Mouse (Mus musculus): Measurements from ENCODE around the gene Fyn.

Fyn gene

DNA sequence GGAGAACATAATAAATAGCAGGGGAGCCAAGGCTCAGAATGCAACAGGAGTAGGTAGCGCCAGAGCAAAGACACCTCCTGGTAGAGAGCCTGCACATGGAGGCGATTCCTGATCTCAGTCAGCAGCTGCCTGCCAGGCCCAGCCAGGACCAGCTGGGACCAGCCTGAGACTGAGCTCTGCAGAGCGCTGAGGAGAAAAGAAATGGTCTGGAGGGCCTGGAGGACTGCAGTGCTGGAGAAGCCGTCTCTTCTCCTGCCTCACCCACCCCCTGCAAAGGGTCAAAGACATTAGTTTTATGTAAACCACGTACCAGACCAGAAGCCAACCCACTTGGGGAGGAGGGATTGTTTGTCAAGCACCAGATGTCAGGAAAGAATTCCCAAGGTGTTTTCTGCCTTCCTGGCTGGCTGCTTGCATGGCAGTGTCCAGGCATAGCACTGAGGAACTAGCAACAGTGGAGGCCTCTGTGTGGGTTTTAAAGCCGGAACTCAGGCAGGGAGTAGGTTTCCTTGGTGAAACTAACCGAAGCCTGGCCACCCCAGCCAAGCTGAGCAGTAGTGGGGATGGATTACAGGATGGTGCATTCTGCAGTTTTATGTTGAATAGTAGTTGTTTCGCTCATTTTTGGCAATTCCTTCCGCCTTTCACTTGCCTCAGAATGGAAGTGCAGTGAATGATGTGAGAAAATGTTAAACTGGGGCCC is 165.8 kb downstream of the Fyn start:
- in situ Hi-C loops (cut with MboI, MseI), result no loop called here

DNA sequence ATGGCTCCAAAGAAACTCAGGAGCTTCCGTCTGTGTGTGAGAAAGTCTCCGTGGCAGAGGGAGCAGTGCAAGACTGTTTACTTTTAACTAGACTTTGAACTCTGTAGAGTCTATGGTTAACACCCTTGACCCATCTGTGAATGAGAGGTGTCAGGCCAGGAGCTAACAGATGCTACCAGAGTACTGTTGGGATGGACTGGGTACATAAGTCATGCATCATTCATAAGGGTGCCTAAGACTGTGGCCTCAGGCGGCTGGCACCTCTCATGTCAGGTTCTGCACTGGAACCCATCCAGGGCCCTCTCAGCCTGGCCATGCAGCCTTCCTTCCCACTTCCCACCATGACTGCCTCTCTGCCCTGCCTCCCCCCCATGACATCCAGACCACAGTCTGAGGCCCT is 166.7 kb downstream of the Fyn start:
- in situ Hi-C loops (cut with MboI, MseI), result no loop called here

DNA sequence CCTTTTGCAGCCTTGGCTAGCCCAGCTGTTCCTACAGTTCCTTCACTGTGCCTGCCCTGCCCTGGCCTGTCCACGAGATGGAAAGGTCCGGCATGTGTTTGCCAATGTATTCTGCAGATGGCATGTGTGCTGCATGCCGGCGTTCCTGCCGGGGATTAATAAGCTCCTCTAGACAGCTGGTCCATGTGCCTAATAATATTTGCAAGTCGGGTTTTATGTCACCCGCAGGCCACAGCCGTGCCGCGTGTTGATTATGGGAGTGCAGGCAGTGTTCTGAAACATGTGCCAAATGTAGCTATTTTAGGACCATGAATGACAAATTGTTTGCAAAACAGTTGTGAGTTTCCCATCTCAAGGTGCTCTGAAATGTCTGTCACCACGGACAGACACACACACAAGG is 167.6 kb downstream of the Fyn start:
- in situ Hi-C loops (cut with MboI, MseI), result no loop called here

DNA sequence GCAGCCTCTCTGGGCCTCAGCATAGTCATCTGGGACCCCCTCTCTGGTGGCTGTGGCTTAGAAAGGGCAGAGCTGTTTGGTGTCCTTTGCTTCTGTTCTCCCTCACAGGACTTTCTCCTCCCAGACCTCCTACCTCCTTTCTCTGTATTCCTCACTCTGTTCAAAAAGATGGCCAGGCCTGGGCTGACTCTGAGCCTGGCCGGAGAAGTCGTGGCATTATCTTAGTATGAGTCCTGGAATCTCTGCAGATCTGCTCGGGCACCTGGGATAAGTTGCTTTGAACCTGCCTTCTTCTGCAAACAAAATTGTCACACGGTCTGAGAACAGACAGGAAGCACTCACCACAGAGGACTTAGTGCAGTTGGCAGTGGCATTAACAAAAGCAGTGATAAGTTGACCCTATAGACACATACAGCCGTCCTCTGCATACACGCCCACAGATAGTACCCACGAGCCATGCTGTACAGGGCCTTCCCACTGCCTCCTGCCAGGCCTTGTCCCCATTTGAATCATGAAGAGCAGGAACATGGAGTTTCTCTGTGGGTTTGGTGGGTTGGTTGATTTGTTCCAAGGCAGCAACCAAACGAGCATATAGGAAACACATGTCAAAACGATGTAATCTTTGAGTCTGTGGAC is 171.5 kb downstream of the Fyn start:
- in situ Hi-C loops (cut with MboI, MseI), result no loop called here

DNA sequence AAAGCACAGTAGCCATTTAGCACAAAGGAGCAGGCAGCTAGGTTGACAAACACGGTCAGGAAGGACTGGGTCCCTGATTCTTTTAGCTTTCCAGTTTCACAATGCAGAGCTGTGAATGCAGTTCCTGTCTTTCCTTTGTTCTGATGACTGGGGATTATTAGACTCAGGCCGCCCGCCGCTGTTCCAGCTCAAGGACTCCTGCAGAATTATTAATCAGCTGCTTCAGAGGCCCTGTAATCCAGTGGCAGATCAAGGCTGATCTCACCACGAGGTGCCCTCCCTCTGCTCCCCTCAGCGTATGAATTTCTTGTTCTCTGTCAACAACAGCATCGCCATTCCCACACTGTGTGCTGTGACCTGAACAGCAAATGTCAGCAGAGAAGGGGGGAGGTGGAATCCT is 172.3 kb downstream of the Fyn start:
- in situ Hi-C loops (cut with MboI, MseI), result no loop called here

DNA sequence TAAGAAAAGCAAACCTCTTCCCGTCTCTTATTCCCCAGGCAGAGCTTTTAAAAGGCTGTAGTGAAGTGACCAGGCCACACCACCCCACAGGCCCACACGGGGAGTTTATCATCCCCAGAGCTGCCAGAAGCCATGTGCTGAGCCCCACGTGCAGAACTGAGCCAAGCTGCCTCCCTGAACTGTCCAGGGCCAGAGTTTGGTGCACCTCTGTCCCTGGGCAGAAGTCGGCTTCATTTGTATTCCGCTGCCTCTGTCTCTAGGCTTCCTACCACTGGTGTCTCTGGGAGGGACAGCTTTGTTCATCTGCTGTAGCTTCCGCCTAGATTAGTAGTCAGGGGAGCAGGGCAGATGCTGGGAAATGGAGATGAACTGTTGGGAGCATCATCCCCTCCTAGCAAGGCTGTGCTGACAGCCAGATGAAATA is 172.8 kb downstream of the Fyn start:
- in situ Hi-C loops (cut with MboI, MseI), result no loop called here

DNA sequence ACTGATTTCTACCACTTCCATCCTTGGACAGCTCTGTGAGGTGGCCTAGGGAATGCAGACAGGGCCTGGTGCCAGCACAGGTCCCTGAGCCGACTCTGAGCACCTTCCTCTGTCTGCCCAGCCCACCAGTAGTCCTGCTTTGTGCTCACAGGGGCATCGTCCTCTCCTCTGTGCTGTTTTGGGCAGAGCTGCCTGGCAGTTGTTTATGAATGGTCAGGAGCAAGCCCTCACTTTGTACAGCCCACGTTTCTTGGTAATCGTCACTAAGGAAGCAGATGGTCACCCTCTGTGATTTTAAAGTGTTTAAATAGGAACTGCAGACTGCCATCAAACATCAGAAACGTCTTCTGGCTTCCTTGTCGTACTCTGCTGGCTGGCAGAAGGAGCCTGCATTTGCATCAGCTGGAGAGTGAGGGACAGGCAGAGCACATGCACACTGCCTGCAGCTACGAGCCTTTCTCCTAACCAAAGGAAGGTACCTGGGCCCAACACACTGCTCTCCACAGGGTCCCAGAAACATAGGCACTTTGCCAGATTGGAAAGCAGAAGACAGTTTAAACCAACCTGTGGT is 173.4 kb downstream of the Fyn start:
- in situ Hi-C loops (cut with MboI, MseI), result no loop called here

DNA sequence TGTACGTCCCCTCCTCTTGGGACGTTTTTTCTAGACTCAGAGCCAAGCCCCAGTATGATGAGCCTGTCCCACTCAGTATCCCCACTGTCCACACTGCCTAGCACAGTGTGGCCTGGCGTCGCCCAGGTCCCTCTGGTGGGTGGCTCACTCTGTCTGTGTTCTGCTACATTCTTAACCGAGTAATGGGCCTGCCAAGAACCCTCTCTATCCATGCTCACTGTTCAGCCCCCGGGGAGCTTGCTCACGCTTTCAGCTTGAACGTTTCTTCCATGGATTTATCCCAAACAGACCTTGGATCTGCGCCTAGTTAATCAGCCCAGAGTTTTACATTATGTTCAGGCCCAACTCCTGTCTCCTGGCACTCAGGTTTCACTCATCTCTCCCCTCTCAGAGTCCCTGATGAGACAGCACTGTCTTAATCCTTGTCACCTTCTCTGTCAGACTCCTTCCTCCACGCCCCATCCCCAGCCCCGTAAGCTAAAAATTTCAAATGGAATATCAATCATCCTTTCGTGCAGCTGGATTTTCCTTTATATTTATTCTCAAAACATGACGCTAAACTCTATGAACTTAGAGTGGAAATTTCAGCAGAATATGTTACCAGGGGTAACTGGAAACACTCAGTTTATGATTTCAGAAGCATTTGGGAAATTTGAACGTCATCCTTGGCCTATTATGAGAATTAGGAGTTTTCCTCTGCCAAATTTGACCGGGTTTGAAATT is 174.0 kb downstream of the Fyn start:
- in situ Hi-C loops (cut with MboI, MseI), result no loop called here

DNA sequence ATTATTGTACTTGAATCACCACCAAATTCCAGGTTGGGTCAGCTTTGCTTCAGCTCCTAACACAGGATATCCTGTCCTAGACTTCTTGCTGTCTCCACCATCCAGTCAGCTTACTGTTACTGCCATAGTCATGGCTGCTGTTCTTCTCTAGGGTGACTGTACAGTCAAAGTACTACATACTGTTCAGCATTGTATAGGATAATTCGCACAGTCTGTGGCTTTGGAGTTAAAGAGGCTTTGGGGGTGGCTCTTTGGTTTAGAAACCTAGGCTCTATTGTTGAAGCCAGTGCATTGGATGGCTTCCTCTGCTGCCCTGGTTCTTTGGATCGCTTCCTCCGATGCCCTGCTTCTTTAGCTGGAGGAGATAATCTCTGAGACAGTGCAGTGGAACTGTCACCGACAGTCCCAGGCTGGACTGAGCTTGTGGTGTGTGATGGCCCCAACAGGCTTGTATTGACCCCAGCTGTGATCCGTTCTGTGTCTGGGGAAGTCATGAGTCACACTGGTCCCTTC is 174.7 kb downstream of the Fyn start:
- in situ Hi-C loops (cut with MboI, MseI), result no loop called here

DNA sequence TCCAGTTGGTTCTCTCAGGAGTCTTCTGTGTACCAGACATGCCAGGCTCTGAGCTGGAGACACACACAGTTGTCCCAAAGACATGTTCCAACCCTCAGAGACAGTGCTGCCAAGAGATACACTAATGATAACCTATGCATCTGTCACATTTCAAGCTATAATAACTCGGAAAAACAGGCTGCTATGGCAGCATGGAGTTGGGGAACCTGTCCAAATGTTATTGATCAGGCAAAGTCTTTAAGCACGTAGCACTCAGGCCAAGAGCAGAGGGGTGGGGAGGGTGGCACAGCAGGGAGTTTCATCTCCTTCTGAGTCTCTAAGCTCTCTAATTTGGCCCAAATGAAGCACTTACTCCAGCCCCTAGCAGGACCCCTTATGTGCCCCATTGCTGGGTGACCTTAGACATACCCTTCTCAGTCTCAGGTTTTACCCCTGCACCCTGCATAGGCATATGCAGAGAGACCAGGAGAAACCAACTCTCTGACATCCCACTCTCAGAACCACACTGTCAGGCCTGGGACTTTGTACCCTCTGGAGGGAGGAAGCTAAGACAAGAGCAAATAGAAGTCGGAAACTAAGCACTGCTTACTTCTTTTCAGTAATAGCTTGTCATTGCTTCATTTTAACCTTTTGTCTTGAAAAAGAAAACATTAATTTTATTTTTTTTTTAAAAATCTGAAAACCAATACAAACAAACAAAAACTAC is 178.9 kb downstream of the Fyn start:
- in situ Hi-C loops (cut with MboI, MseI), result no loop called here

DNA sequence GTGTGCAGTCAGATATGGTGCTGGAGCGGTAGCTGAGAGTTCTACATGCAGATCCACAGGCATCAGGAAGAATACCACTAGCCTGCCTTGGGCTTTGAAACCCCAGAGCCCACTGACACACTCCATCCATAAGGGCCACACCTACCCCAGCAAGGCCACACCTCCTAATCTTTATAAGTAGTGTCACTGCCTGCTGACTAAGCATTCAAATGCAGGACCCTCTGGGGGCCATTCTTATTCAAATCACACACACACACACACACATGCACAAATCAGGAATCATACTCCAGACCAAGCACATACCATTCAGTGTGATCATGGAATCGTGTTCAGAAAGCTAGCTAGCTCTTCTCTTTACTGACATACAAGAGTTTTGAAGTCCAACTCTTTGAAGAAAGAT is 182.1 kb downstream of the Fyn start:
- in situ Hi-C loops (cut with MboI, MseI), result loop anchor here (10.0 kb wide), 1 partner anchor 664 kb away; no protein-coding TSS in a partner anchor

DNA sequence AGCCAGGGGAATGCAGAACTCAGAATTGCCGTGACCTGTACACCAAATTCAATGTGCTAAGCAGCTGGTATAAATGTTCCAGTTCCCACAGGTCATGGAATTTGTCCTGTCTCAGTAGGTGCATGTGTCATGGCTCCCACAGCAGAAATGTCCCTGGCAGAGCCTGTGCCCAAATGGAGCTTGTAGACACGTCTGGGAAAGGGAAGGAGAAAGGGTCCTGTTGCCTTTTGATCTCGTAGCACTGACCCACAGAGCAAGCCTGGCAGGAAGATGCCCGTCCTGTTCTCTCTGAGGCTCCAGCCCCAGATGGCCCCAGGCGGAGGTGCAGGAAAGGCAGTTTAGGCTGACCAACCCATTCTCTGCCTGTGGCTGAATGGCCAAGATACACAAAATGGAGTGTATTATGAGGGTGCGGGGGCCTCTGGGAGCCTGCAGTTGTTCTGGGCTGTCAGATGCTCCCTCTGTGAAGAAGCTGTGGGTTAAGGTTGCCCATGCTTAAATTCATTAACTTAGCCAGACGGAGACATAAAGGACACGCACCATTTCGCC is 183.1 kb downstream of the Fyn start:
- in situ Hi-C loops (cut with MboI, MseI), result loop anchor here (10.0 kb wide), 1 partner anchor 663 kb away; no protein-coding TSS in a partner anchor

DNA sequence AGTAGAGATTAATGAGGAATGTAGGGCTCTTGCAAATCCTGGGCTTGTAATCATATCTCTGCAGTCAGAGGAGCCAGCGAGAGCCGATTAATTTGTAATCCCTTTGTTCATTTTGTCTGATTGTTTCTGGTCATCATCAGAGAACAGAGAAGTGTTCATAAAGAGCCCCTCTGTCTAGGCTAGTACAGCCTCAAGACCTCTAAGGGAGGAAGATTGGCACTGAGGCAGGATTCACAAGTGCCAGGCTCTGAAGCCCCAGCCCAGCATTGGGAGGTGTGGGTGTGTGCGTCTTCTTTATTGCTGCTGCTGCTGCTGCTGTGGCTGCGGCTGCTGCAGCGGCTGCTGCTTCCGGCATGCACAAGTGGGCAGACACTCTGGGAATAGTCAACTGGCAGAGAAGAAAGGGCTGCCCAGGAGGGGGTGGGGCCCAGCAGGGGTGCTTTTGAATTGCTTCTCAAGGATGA is 183.7 kb downstream of the Fyn start:
- in situ Hi-C loops (cut with MboI, MseI), result loop anchor here (10.0 kb wide), 1 partner anchor 662 kb away; no protein-coding TSS in a partner anchor

DNA sequence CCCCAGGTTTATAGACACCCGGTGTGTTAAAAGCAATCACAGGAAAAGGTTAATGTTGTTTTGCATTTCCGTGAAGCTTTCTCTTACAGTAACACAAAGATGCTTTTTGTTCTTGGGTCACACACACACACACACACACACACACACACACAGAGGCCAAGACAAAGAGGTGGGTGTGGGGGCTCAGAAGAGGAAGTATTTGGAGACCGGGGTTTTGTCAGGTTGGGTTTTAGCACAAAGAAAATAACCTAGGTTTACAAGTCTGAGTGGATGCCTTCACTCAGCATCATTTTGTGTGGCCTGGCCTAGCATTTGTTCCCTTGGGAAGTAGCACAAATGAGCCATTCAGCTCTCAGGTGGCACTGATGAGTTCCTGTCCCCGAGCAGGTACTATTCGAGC is 184.2 kb downstream of the Fyn start:
- in situ Hi-C loops (cut with MboI, MseI), result loop anchor here (10.0 kb wide), 1 partner anchor 662 kb away; no protein-coding TSS in a partner anchor

DNA sequence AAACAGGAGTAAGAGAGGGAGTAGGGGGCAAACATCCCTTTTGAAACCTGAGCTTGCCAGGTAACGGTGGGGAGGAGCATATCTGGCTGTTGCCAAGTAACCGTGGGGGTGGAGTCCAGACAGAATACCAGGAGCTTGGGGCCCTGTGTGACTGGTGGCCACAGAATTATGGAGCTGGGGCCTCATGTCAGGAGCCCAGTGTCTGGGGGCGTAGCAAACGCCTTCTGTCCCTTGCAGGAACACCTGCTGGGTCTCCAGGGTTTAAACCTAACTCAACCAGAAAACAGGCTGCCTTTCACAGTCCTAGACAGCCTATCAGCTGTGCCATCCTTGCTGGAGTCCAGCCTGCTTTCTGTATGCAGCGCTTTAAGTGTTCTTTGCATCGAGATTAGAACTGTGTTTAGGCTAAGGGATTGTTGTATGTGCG is 186.6 kb downstream of the Fyn start:
- in situ Hi-C loops (cut with MboI, MseI), result loop anchor here (10.0 kb wide), 1 partner anchor 659 kb away; no protein-coding TSS in a partner anchor

DNA sequence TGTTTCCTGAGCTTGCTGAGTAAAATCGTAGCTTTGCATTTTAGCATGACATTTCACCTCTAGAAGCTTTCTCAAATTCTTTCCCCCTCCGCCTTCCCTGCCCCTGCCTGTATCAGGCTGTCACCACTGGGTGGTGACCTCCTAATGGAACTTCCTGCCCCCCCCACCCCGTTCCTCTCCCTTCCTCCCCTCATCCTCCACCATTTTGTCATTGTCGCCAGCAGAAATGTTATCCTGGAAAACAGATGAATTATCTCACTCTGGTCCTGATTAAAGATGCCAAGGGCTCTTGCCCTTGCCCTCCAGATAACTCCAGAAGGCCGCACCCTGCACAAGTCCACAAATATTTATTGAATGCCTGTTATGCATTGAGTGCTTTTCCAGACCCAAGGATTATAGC is 187.1 kb downstream of the Fyn start:
- in situ Hi-C loops (cut with MboI, MseI), result loop anchor here (10.0 kb wide), 1 partner anchor 659 kb away; no protein-coding TSS in a partner anchor

DNA sequence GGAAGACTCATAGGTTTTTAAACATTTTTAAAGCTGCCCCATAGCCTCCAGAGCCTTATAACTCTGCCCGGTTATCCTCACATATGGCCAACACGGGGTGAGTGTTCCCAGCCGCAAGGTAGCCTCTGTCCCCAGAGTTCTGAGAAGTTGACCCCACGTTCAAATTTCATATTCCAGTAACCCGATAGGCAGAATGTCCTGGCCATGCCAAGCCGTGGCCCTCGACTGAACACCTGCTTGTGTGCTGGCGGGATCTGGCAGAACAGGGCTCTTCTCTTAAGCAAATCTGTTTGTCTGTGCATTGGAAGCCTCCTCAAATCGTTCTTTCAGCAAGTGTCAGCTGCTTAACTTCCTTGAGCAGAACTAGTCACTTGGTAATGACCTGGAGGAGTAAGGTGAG is 188.7 kb downstream of the Fyn start:
- in situ Hi-C loops (cut with MboI, MseI), result loop anchor here (10.0 kb wide), 1 partner anchor 657 kb away; no protein-coding TSS in a partner anchor

DNA sequence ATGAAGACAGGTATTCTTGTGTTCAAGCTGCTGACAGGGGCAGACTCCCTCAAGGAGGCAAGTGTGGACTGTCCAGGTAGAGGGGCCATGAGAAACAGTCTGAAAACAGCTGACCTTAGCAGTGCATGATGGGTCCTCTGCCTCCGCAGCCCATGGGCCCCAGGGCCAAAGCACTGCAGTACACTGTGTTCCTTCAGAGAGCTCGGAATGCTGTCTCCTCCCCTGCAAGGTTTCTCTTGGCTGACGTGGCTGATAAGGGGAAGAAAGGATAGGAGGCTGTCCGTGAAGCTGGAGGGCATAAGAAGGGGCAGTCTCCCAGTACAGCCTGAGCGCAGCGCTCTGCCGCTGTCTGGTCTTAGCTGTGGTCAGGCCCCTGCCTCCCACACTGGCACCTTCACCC is 189.2 kb downstream of the Fyn start:
- in situ Hi-C loops (cut with MboI, MseI), result loop anchor here (10.0 kb wide), 1 partner anchor 657 kb away; no protein-coding TSS in a partner anchor

DNA sequence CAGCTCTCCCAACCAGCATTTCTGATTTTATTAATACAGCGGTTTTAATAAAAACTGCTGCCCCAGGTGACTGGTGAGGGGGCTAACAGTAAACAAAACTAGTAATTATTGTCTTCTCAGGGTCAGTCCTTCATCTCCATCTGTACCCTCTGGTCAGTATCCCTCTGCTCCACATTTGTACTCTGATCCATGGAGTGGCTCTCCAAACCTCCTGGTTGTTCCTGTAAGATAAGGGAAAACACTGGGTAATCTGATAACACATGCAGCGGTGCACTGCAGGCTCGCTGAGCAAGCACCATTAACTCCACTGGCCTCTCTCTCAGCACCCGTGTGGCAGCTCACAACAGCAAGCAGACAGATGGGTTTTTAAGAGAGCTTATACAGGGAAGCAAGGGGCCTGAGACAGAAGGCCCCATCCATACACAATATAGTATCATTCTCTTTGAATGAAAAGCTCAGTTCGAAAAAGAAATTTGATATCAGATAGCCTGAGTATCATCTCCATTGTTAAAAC is 189.9 kb downstream of the Fyn start:
- in situ Hi-C loops (cut with MboI, MseI), result loop anchor here (10.0 kb wide), 1 partner anchor 656 kb away; no protein-coding TSS in a partner anchor

DNA sequence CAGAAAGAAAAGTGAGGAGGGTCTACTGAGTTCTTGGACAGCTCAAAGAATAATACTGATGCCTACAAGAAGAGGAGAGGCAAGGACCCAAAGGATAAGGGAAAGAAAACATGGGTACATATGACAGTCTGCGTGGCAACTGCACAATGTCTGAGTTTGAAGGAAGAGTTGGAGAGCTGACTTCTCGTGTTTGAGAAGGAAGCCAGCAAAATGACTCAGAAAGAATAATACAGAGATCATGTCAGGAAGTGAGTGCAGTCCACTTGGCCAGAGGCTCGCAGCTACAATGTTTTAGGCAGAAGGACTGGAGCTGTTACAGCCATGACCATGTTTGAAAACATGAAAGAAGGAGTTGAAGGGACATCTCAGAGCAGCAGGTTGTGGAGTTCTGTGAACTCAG is 190.7 kb downstream of the Fyn start:
- in situ Hi-C loops (cut with MboI, MseI), result loop anchor here (10.0 kb wide), 1 partner anchor 655 kb away; no protein-coding TSS in a partner anchor

Measured in regulatory T cell (primary cell).